Mouse (Mus musculus): ENCODE measurements around the gene Pak4. TPM values are rescaled to one million over a fixed set of nuclear protein-coding genes. Genes with fewer than 3 reads are reported as not detected.

Pak4 gene
- total RNA-seq, 2 experiments from 2014 or later = 8.2 to 9.8 TPM

- no peak overlapping the region for H3K4me3 ChIP-seq
- no peak for DNase-seq (ENCODE audit: extremely low spot score in 1 of 2, low spot score in 2 of 2)
- TF ChIP-seq CTCF (IDR thresholded peaks at IDR 0.05) = no peak
- intact Hi-C loops (cut with DNase I) = no loop called here
- peak overlapping the region; percentile 4; the same call in 1 of the 2 replicates for H3K27ac ChIP-seq
Observed at GRCm38 (mm10) chr7:28570982-28571682, 26.9 kb downstream of the Pak4 start.

- Histone ChIP-seq H3K4me3 (no peak overlapping the region), H3K27ac (peak overlapping the region; percentile 4; the same call in 1 of the 2 replicates)
- peak in 1 of 2 experiments; percentile 40 for DNase-seq (ENCODE audit: extremely low spot score in 1 of 2, low spot score in 2 of 2)
- intact Hi-C loops (cut with DNase I) = no loop called here
- TF ChIP-seq CTCF (IDR thresholded peaks at IDR 0.05) = no peak
Observed at GRCm38 (mm10) chr7:28570291-28570981, 27.5 kb downstream of the Pak4 start.

- TF ChIP-seq CTCF (IDR thresholded peaks at IDR 0.05) = peak; percentile 92
- Histone ChIP-seq H3K27ac (no peak overlapping the region), H3K4me3 (no peak overlapping the region)
- intact Hi-C loops (cut with DNase I) = loop anchor here (1.0 to 5.0 kb wide), 2 partner anchors 33 to 159 kb away; no protein-coding TSS in a partner anchor
- peak; percentile 64 to 66 for DNase-seq (ENCODE audit: extremely low spot score in 1 of 2, low spot score in 2 of 2)
Observed at GRCm38 (mm10) chr7:28568253-28568652, 29.7 kb downstream of the Pak4 start.

GRCm38 (mm10) chr7:28567539-28567938, 30.4 kb downstream of the Pak4 start:
- Histone ChIP-seq H3K27ac (no peak overlapping the region), H3K4me3 (no peak overlapping the region)
- TF ChIP-seq CTCF (IDR thresholded peaks at IDR 0.05) = no peak
- intact Hi-C loops (cut with DNase I) = loop anchor here (5.0 kb wide), 1 partner anchor 160 kb away; no protein-coding TSS in a partner anchor
- DNase-seq (ENCODE audit: extremely low spot score in 1 of 2, low spot score in 2 of 2) = no peak

GRCm38 (mm10) chr7:28565407-28565806, 32.6 kb downstream of the Pak4 start:
- DNase-seq (ENCODE audit: extremely low spot score in 1 of 2, low spot score in 2 of 2) = no peak
- no peak for TF ChIP-seq CTCF (IDR thresholded peaks at IDR 0.05)
- Histone ChIP-seq H3K27ac (no peak overlapping the region), H3K4me3 (no peak overlapping the region)
- intact Hi-C loops (cut with DNase I) = loop anchor here (2.0 to 5.0 kb wide), 2 partner anchors 69 to 162 kb away; no protein-coding TSS in a partner anchor

- TF ChIP-seq CTCF (IDR thresholded peaks at IDR 0.05) = no peak
- intact Hi-C loops (cut with DNase I) = no loop called here
- no peak overlapping the region for H3K4me3 ChIP-seq
- no peak overlapping the region for H3K27ac ChIP-seq
- no peak for DNase-seq (ENCODE audit: extremely low spot score in 1 of 2, low spot score in 2 of 2)
Observed at GRCm38 (mm10) chr7:28562951-28563350, 35.0 kb downstream of the Pak4 start.

- Histone ChIP-seq H3K27ac (no peak overlapping the region), H3K4me3 (no peak overlapping the region)
- TF ChIP-seq CTCF (IDR thresholded peaks at IDR 0.05) = no peak
- intact Hi-C loops (cut with DNase I) = no loop called here
- no peak for DNase-seq (ENCODE audit: extremely low spot score in 1 of 2, low spot score in 2 of 2)
Observed at GRCm38 (mm10) chr7:28562371-28562770, 35.6 kb downstream of the Pak4 start.

- DNase-seq (ENCODE audit: extremely low spot score in 1 of 2, low spot score in 2 of 2) = no peak
- no peak overlapping the region for H3K4me3 ChIP-seq
- no peak for TF ChIP-seq CTCF (IDR thresholded peaks at IDR 0.05)
- no peak overlapping the region for H3K27ac ChIP-seq
- intact Hi-C loops (cut with DNase I) = no loop called here
Observed at GRCm38 (mm10) chr7:28561967-28562366, 36.0 kb downstream of the Pak4 start.

- no peak for DNase-seq (ENCODE audit: extremely low spot score in 1 of 2, low spot score in 2 of 2)
- Histone ChIP-seq H3K4me3 (no peak overlapping the region), H3K27ac (no peak overlapping the region)
- TF ChIP-seq CTCF (IDR thresholded peaks at IDR 0.05) = no peak
- intact Hi-C loops (cut with DNase I) = no loop called here
Observed at GRCm38 (mm10) chr7:28560856-28561255, 37.1 kb downstream of the Pak4 start.

GRCm38 (mm10) chr7:28558486-28558885, 39.5 kb downstream of the Pak4 start:
- H3K27ac ChIP-seq = no peak overlapping the region
- DNase-seq (ENCODE audit: extremely low spot score in 1 of 2, low spot score in 2 of 2) = no peak
- intact Hi-C loops (cut with DNase I) = no loop called here
- H3K4me3 ChIP-seq = no peak overlapping the region
- TF ChIP-seq CTCF (IDR thresholded peaks at IDR 0.05) = no peak

GRCm38 (mm10) chr7:28557708-28558107, 40.3 kb downstream of the Pak4 start:
- Histone ChIP-seq H3K27ac (no peak overlapping the region), H3K4me3 (no peak overlapping the region)
- no peak for TF ChIP-seq CTCF (IDR thresholded peaks at IDR 0.05)
- intact Hi-C loops (cut with DNase I) = no loop called here
- no peak for DNase-seq (ENCODE audit: extremely low spot score in 1 of 2, low spot score in 2 of 2)

- H3K4me3 ChIP-seq = no peak overlapping the region
- DNase-seq (ENCODE audit: extremely low spot score in 1 of 2, low spot score in 2 of 2) = no peak
- no peak overlapping the region for H3K27ac ChIP-seq
- intact Hi-C loops (cut with DNase I) = no loop called here
- TF ChIP-seq CTCF (IDR thresholded peaks at IDR 0.05) = no peak
Observed at GRCm38 (mm10) chr7:28557069-28557468, 40.9 kb downstream of the Pak4 start.
